Mouse (Mus musculus) MN1 (cell line): ENCODE measurements around the gene Rexo1.
A peak's percentile ranks its signal among the peaks of the same experiment; 100 is the strongest.

ENCODE experiments used
- DNase-seq: peaks from one replicate; pipeline ENCODE4 v3.0.0-alpha.2; 2016; ENCODE audit warnings: low spot score

Rexo1 gene

DNA sequence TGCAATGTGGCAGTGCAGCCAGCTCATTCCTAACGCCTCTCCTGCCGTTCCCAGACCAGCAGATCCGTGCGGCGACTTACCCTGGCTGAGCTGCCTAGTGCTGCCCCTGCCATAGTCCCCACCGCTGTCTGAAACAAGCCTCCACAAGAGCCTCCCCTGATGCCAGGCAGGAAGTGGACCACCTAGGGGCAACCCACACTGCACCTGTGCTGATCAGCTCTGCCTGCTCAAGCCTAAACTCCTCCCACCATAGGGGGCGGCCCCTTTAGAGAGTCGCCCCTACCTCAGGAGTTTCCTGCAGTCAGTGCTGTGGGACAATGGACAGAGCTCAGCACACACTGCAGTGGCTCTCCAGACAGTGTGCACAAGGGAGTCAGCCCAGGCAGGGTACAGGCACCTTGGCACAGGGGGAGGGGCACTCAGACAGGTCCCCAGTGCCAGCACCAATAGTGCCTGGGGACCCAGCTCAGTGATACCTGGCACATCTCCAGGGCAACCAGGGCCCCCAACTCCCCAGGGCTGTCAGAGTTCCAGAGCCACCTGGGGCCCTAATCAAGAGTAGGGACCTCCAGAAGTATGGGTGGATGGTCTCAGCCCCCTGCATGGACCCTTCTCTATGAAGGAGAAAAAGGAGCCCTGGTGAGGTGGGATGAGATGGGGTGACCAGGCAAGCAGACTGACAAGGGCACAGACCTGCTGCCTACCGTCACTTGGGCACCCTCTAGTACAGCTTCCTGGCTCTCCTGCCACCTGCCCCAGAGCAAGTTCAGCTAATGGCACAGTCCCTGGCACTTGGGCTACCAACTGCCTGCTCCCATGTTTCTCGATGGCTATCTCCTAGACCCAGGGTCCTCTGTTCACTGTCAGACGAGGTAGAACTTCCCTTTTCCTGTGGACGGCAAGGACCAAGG, 23.5 kb upstream of the Rexo1 start:
- no peak for DNase-seq

DNA sequence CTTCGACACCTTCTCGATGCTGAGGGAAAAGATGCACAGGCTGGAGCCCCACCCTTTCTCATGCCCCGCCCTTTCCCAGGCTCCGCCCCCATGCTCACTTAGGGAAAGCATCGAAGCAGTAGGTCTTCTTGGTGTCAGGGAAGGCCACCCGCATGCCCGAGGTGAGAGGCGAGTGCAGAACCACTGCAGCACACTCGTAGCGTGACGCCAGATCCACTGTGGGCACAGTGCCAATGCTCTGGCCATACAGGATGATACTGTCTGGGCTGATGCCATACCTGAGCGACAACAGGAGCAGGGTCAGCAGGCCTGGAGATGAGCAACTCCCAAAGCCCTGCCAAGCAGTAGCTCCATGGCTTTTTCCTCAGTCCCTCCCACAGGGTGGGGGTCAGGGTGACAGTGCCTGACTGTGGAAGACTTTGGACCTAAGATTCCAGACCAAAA, 22.7 kb upstream of the Rexo1 start:
- DNase-seq: peak; percentile 80

DNA sequence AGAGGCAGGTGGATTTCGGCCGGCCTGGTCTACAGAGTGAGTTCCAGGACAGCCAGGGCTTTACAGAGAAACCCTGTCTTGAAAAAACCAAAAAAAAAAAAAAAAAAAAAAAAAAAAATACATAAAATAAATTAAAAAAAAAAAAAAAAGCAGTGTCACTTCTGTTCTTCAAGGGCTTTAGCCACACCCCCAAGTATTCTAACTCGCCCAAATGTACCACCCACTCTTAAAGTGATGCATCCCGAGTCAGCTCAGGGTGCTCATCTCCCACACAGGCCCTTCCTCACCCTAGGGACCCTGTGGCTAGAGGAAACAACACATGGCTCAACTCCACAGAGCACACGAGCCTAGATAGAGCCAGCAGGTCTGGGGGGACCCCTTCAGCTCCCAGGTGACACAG, 21.7 kb upstream of the Rexo1 start:
- no peak for DNase-seq

DNA sequence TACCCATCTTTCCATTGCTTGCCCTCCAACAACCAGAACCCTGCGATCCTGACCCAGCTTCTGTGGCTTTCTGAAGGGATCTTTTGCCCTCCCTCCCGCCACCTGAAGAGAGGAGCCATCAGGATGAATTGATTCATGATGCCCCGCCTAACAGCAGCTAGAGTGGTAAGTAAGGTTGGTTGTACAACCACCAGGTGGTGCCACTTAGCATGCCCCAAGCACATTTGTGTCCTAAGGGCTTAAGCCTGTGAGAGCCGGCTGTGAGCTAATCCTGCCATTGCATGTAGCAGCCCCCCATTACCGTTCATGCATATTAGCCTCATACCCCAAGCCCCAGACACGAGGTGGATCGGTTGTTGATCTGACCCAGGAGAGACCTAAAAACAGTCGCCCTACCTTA, 17.6 kb upstream of the Rexo1 start:
- DNase-seq: peak; percentile 90

DNA sequence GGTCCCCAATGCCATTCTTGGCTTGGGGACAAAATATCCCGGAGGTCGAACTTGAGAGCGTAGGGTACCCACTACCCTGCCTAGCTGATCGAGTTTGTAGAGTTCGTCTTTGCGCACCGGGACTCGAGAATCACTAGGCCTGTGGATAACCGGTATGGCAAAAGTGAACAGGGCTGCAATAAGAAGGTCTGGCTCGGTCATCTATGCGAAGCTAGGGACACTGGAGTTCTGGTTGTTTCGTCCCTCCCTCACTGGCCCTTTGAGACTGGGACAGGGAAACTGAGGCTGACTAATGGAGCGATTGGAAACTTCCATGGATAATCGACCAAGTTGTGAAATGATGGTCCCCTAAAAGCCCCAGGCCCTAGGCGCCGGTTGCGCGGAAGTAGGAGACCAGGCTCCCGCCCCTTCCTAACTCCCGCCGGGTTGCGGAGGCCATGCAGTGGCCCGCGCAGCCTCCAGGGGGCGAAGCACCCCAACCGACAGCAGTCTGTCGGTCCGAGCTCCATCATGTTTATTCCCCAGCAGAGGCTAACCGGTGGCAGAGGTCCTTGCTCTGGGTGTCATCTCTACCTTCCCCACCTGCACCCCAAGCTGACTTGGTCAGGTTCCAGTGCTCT, 16.9 kb upstream of the Rexo1 start:
- DNase-seq: peak; percentile 89

DNA sequence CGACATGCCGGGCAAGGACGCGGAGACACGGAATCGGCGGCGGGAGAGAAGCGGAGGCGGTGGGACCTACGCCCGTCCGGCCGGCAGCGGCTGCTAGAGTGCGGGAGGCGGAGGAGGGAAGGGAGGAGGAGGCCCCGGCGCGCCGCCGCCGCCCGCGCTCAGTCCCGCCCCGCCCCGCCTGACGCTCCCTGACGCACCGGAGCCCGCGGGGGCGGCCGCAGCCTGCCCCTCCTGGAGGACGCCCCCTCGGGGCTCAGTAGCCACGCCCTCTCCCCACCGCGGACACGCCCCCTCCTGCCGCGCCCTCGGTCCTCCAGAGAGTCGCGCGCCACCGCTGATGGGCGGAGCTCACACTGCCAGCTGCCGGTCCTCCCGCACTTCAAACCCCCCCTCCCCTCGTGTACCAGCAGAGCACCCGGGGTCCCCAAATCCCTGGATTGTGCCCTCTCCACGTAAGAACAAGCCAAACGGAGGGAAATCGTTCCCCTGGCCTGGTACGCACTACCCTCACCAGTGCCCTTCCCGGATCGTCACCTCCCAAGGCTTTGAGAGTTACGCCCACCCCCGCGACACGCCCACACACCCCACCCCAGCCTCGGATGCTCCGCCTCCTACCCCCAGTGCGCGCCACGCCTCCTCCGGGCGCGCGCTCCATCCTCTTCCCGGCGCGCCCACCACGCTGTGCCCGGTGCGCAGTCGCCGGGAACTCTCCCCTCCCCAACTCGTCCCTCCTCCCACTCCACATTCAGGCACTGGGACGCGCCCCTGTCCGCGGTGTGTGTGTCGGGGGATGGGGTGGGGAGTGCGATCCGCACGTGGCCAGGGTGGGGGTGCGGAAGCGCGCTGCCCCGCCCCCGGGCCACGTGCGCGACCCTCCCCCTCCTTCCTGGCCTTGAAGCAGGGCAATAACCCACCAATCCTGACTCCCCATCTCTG, 16.1 kb upstream of the Rexo1 start, which contains the start of gene Klf16:
Klf16 (minus strand) TSS at position 127 of the 936 bp plus-strand sequence.
- DNase-seq: peak; percentile 96

DNA sequence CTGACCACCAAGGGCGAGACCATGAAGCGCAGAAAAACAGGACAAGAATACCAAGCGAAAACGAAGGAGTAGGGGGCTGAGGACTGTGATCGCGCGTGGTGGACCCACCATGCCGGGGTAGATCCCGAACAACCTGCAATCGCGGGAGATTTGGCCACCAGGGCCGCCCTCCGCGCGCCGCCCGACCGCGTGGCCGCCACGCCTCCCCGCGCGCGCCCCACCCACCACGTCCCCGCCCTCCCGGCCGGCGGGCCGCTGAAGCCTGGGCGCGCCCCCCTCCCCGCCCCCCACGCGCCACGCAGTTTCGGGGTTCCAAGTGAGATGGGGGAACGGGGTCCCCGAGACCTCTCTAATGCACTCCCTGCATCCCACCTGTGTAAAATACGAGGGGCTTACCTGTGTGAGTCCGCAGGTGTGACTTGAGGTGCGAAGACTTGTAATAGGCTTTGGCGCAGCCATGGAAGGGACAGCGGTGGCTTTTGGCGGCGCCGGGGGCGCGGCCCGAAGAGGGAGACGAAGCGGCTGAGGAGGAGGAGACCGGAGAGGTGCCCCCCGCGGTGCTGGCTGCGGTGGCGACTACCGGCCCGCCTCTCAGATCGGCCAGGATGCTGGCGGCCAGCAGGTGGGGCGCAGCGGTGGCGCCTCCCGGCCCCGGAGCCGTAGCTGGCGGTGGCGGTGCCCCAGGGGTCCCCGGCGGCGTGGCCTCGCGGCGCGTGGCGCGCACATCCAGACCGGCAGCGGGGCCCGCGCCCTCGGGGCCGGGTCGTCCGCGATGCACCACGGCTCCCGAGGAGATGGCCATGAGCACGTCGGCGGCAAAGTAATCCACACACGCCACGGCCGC, 15.2 kb upstream of the Rexo1 start:
- DNase-seq: peak; percentile 75

DNA sequence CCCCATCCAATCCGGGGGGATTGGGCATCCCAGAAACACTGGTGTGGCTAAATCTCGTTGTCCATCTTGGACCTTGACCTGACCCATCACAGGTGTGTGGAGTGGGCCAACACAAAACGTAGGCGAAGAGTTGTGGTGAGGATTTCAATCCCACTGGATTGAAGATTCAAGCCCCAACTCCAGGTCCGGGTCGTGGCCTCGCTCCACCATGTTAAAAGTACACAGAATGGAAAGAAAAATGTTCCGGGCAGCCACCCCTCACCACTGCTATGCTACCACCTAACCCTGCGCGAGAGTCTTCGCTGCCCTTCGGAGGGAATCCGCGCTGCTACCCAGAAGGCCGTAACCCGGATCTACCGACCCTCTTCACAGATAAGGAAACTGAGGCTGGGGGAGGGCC, 14.6 kb upstream of the Rexo1 start:
- no peak for DNase-seq

DNA sequence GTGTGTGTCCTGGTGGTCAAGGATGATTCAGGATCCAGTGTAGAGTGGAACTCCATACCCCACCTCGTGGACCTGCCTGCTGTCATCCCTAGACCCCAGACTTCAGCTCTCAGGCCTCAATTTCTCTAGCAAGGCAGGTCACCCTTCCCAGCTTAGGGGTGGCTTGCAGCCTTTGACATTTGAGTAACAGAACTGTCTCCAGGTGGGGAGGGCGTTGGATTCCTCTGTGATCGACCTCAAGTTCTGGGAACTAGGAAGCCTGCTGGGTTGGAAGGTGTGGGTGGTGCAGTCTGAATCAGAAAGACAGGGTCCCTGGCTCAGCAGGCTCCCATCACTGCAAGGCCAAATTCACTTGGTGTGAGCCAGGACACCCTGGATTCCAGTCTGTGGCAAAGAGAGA, 13.5 kb upstream of the Rexo1 start:
- no peak for DNase-seq

DNA sequence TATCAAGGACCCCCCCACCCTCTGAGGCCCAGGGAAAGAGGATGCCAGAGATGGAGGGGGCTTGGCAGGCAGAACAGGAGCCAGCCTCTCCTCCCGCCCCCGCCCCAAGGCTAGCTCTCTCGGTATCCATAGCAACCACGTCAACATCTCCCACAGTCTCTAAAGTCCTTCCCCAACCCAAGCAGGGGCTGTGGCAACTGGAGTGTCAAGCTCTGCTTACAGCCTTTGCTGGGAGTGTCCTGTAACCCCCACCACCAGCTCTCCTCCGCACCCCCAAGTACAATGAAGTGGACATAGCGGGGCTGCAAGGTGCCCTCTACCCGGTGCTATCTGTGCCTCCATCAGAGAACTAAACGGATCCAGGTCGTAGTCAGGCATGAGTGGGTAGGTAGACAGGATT, 12.6 kb upstream of the Rexo1 start:
- peak; percentile 48 for DNase-seq

DNA sequence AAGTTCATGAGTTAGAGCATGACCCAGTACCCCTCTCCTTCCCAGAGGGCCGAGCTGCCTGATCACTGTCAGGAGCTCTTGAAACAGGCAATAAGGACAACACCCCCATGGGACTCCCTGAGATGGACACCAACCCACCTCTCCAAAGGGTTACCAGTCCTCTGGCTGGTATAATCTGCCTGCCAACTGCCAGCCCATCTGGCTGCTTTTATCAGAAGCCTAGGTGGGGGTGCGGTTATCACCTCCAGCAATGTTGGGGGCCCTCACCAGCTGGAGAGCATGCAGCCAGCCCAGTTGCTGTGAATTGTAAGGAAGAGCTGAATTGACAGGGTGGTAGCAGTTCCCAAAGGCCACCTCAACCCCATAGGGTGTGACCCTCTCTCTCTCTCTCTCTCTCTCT, 11.1 kb upstream of the Rexo1 start:
- DNase-seq: no peak

DNA sequence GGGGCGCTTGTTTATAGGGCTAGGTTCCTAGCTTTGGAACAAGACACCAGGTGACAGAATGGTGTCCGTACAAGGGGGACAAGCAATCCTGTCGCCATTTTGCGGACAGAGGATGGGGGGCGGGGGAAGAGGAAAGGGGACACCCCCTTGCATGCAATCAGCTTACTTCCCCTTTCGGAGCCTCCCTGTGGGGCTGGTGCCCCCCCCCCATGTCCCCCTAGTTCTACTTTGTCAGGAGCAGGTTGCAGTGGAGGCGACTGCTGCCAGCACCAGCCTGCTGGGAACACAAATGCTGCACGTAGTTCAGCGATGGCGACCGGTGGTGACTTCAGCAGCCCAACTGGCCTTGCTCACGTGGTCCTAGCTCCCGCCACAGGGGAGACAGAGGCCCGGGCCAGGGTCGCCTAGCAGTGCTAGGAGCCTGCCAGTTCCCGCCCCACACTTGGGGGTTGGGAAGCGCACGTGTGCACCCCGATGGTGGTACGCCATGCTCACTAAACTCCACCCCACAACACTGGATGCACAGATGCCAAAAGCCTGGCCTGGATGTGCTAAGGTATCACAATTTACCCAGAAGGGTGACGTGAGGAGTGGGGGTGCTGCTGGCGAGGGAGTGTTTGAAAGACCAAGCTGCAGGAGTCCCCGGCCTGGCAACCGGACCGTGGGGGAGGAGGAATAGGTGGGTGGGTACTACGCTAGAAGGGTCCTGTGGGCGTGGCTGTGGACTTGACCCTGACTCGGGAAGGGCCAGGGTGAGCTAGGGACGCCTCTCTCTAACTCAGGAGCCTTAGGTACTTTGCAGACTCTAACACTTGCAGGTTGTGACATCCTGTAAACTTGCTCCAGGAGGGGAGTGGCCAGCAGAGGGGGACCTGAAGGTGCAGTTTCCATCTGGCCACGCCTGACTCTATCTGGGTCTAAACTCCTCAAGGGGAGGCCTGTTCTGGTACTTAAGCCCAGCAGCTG, 9.8 kb upstream of the Rexo1 start:
- DNase-seq: no peak

DNA sequence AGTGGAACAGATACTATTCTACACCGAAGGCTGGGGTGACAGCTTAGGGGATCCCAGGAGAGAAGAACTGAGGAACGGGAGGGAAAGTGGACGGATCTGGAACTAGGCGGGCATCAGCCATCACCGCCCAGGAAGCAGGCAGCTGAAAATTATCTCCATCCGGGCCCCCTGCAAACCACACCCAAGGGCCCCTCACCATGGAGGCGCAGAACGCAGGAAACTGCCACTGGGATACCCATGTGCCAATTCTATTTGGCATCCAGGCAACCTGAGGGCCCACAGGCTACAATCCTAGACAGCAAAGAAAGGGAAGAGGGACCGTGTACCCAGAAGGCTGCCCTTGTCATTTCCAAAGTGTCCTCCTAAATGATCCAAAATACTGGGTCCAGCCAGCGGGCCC, 9.1 kb upstream of the Rexo1 start:
- DNase-seq: no peak

DNA sequence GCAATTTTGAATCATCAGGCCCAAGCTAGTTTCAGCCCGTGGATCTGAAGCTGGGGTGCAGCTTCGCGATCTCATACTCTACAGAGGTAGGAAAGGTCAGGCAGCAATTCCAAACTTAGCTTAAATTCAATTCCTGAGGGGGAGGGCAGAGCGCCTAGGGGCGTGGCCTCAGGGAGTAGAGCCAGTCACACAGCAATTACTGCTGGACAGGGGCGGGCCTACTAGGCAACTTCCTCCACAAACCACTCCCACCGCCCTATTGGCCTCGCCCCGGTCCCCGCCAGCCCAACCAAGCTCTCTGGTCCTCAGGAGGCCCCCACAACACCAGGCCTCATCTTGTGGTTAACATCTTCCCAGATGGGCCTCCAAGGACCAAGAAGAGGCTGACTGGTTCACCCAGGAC, 8.3 kb upstream of the Rexo1 start:
- no peak for DNase-seq

DNA sequence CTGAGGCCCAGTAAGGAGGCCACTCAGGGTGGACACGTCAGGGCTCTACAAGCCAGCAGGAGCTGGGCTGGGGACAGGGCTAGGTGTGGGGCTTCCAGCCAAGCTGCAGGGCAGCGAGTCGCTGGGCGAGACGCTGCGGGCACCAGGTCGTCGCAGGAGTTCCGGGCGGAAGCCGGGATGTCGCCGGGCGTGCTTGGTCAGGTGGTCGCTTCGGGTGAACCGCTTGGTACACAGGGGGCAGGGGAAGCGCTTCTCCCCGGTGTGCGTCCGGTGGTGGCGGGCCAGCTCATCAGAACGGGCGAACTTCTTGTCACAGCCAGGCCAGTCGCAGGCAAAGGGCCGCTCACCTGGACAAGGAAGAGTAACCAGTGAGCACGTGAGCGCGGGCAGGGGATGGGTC, 7.5 kb upstream of the Rexo1 start:
- no peak for DNase-seq

DNA sequence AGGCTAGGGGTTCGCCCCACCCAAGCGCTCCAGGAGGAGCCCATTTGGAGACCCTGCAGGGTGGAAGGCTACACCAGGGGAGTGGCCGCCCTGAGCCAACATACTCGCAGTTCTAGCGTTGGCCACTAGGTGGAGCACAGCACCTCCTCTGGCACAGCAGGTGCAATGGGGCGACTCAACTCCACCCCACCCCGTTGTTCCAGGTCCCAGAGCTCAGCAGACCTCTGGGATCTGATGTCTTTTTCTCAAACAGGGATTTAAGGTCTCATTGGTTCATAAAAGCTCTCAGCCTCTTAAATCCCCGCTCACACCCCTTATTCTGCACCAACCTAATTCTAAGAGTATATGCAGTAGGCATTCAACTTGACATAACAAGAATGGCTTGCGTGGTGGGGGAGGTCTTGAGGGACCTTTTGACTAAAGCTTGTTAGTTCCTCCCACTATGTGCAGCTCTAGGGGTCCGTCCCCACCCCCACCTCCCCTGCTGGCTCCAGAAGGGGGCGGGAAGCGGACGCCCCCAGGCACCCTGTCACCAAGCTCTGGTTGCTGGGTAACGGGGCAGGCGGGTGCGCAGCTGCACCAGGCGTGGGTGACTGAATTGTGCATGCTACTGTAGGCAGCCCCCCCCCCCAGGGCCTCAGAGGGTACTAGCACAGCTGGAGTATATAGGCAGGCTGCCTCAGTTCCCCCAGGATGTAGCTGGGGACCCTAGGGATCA, 5.2 kb upstream of the Rexo1 start:
- DNase-seq: peak; percentile 84

DNA sequence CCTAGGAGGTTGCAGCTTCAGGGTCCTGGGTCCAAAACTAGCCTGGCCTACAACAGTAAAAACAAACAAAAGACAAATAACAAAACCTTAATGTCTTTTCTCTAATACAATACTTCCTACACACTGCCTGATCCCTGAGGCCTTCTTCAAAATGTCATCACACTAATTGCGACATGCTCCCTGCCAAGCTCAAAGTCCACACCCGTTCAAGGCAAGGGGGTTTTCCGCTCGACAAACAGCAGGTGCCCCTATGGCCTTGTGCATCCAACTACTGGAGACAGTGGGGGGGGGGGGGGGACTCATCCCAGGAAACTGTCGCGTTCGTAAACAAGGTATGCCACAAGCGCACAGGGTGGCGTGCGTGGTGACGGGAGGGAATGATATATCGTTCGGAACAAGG, 739 bp downstream of the Rexo1 start:
- no peak for DNase-seq

DNA sequence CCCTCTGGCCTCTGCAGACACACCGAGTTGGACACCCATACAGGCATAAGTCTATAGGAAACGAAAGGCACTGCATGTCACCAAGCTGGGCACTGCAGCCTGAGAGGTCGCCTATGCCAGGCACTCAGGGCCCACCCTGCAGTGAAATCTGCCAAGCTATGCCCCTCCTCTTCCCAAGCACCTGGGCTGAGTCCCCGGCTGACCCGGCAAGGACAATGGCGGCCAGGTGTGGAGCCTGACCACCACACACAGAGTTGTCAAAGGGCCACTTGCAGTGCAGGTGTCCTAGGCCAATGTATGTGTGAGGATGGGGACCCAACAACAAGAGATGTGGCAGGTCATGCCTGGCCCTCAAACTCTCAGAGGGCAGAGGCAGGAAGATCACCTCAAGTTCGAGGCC, 1.9 kb downstream of the Rexo1 start:
- no peak for DNase-seq

DNA sequence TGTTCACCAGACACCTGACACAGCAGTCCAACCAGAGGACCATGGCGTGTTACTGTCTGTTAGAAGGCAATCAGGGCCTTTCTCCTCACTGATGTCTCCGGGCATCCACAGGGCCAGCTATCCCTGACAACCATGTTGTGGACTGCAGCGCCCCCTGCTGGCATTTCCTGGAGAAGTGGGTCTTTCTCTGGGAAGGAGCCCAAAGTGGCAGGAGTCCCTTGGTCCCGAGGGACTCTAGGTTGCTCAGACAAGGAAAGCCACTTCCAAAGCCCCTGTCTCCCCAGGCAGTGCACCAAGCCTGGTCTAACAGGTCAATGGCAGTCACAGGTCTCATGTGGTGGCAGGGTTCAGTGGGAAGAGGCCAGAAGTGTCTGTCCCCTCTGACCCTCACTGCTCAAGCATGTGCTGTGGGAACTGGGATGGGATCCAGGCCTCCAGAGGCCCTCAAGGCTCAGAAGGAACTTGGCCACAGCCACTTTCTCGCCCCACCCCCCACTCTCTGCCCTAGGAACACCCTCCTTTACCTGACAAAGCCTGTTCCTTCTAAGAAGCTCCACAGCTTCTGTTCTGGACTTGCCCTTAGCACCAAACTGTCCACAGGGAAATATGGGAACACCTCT, 3.9 kb downstream of the Rexo1 start:
- DNase-seq: peak; percentile 85
